8 mouse cellular contexts compared by ENCODE assay signal in genomic region chr4:115047750-115048149, GRCm38 (mm10). TPM values are rescaled to one million over a fixed set of nuclear protein-coding genes. Genes with fewer than 3 reads are reported as not detected.
DNase-seq lines count a peak whose midpoint lies in the region; ATAC-seq lines count a peak whose summit lies in the region.
"Had no signal": no experiment of that assay in that cellular context is flagged by ENCODE, and none has a peak within 500 bp of the region (broad histone marks: within the 10 kb centered on the region; RNA-seq: fewer than 3 reads in every experiment).

No protein-coding gene starts in this region.

- H3K4me3 ChIP-seq in megakaryocyte, embryonic 14.5 days (replicated peaks): peak overlapping the region; percentile 87
- H3K4me3 ChIP-seq in stomach, embryonic 14.5 days (ENCODE audit: low read depth, low read length): no peak overlapping the region

- no peak overlapping the region for H3K4me2 ChIP-seq in stomach, embryonic 14.5 days (replicated peaks; ENCODE audit: low read depth, low read length)

- H3K27me3 ChIP-seq in megakaryocyte, embryonic 14.5 days (replicated peaks): no peaks in the 10 kb centered on the region
- peaks cover 23% of the 10 kb centered on the region; the same call in 1 of the 2 replicates for H3K27me3 ChIP-seq in stomach, embryonic 14.5 days (ENCODE audit: control insufficient read depth, insufficient read depth, low read length)

- H3K4me1 ChIP-seq in megakaryocyte, embryonic 14.5 days: peaks cover 78% of the 10 kb centered on the region
- peaks cover 4% of the 10 kb centered on the region; the same call in 1 of the 2 replicates for H3K4me1 ChIP-seq in stomach, embryonic 14.5 days (ENCODE audit: control insufficient read depth, insufficient read depth, low read length)

- no peaks in the 10 kb centered on the region for H3K9me3 ChIP-seq in megakaryocyte, embryonic 14.5 days
- no peaks in the 10 kb centered on the region for H3K9me3 ChIP-seq in stomach, embryonic 14.5 days (ENCODE audit: control insufficient read depth, low read depth, low read length)

- no peak overlapping the region for H3K9ac ChIP-seq in stomach, embryonic 14.5 days (replicated peaks; ENCODE audit: low read depth, low read length)

- H3K36me3 ChIP-seq in megakaryocyte, embryonic 14.5 days (replicated peaks; ENCODE audit: low read length): peaks cover 15% of the 10 kb centered on the region
- no peaks in the 10 kb centered on the region for H3K36me3 ChIP-seq in stomach, embryonic 14.5 days (ENCODE audit: control insufficient read depth, insufficient read depth, low read length)

- DNase-seq in urinary bladder, postnatal 14 days (ENCODE audit: low spot score): peak; percentile 50
- no peak for DNase-seq in urinary bladder, postnatal 10 days (ENCODE audit: low spot score)
- DNase-seq in adrenal gland, postnatal 14 days: peak; percentile 64
- peak; percentile 72 to 83 for DNase-seq in heart, adult 18-20 months
- DNase-seq in kidney, postnatal 4 days: peak; percentile 82 to 84

- no peak overlapping the region for H3K27ac ChIP-seq in stomach, embryonic 14.5 days (ENCODE audit: low read length)
- H3K27ac ChIP-seq: macrophage had no signal

- ATAC-seq in stomach, embryonic 14.5 days (ENCODE audit: insufficient number of reproducible peaks, insufficient read depth, low FRiP score, low read depth): peak; percentile 46; the same call in 1 of the 2 replicates

- 8% methylated on average over 5 of the region's 5 CpGs for WGBS in stomach, embryonic 14.5 days

RNA-seq across cellular contexts. Expression of gene Tal1, which starts 8.5 kb away (rescaled TPM):
- total RNA-seq in adrenal gland, postnatal 14 days (2021): 5.2 and 7.3 TPM in 2 replicates
- total RNA-seq in heart, adult 18-20 months (2021): 1 to 10 TPM; 2.3 to 3.7 TPM
- polyA plus RNA-seq in megakaryocyte, embryonic 14.5 days (2012; ENCODE audit: insufficient read depth, low replicate concordance): 106 and 219 TPM in 2 replicates
- polyA plus RNA-seq in stomach, embryonic 14.5 days (2014; fragmentation: Nextera tagmentation; extraction: Ambion mirVana): 0.55 and 0.97 TPM in 2 replicates

RNA-seq across cellular contexts. Expression of gene Pdzk1ip1, which starts 40.8 kb away (rescaled TPM):
- total RNA-seq in adrenal gland, postnatal 14 days (2021): 0.53 and 2.4 TPM in 2 replicates
- under 1 TPM; 0.42 to 0.67 TPM for total RNA-seq in heart, adult 18-20 months (2021)
- 2.2 and 5.1 TPM in 2 replicates for polyA plus RNA-seq in megakaryocyte, embryonic 14.5 days (2012; ENCODE audit: insufficient read depth, low replicate concordance)
- polyA plus RNA-seq in stomach, embryonic 14.5 days (2014; fragmentation: Nextera tagmentation; extraction: Ambion mirVana): 42.3 and 43.8 TPM in 2 replicates

RNA-seq across cellular contexts. Expression of gene Stil, which starts 47.8 kb away (rescaled TPM):
- total RNA-seq in adrenal gland, postnatal 14 days (2021): 1.9 and 2.3 TPM in 2 replicates
- total RNA-seq in heart, adult 18-20 months (2021): under 1 TPM; 0.20 to 0.23 TPM
- polyA plus RNA-seq in megakaryocyte, embryonic 14.5 days (2012; ENCODE audit: insufficient read depth, low replicate concordance): 0.72 TPM in 1 of 2 replicates, not detected in the other
- polyA plus RNA-seq in stomach, embryonic 14.5 days (2014; fragmentation: Nextera tagmentation; extraction: Ambion mirVana): 16.2 and 21.9 TPM in 2 replicates
